Mouse (Mus musculus): ENCODE results near the gene Hist1h2ac.

The Hist1h2ac gene

GRCm38 (mm10) chr13:23699767-23700166, 16.0 kb upstream of the Hist1h2ac start:
- DNase-seq = peak in 1 of 2 experiments; percentile 1

DNA sequence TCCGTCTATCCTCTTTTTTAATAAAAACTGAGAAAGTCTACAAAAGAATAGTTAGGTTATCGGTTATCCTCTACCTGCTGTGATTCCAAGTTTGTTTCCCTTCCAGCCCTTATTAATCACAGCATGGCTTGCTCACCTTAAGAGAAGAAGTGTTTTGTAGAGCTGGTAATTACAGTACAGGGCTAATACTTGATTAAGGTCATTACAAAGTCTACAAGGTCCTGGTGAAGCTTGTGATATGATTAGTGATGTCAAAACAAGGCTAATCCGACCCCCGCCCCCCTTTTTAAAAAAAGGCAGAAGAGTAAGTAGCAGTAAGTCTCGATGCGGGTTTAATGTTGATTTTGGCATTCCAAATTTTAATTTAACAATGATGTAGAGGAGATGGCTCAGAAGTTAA, 15.2 kb upstream of the Hist1h2ac start:
- no peak for DNase-seq

- peak; percentile 99 to 100 for DNase-seq
These were observed 14.5 kb upstream of the Hist1h2ac start, which contains the start of gene Hist1h4c for GRCm38 (mm10) chr13:23698300-23698693. TSS of gene Hist1h4c (minus strand) at chr13:23698454.

GRCm38 (mm10) chr13:23697491-23698299, 13.9 kb upstream of the Hist1h2ac start:
- peak; percentile 78 to 81 for DNase-seq

GRCm38 (mm10) chr13:23696061-23696474, 12.3 kb upstream of the Hist1h2ac start:
- DNase-seq = no peak

GRCm38 (mm10) chr13:23695514-23695913, 11.8 kb upstream of the Hist1h2ac start, which contains the start of gene Hist1h1t:
TSS of gene Hist1h1t (plus strand) at chr13:23695814.
- no peak for DNase-seq

DNA sequence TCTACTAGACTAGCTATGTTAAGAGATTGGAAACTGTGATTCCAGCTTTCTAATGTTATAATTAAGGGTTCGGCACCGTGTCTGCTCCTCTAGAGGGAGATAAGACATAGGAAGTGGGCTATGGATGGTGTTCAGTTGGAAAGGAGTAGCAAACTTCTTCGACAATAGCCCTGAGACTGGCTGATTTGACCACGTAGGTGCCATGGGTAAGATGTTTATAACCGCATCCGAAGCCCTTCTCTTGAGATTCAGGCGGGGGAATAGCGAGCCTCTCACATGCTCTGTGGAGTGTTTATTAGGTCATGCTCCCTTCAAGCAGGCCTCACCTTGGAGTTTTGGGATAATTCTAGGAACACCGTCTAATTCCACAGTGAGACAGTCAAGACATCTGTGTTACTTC, 11.2 kb upstream of the Hist1h2ac start:
- DNase-seq = no peak

GRCm38 (mm10) chr13:23693856-23694440, 10.2 kb upstream of the Hist1h2ac start:
- no peak for DNase-seq

DNA sequence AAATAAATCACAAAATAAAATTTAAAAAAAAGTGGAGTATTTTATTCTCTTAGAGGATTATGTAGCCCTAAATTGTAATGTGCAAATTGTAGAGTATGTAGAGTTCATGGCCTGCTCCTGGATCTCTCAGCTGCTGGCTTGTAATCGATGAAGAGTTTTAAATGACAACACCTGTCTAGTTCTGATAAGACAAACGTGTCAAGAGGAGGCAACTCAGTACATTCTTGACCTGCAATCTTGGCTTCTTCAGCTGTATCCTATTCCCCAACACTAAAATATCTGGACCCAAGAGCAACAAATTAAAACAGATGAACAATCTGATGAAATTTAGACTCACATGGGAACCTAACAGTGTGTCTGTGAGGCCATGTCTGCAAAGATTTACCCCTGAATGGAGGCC, 5.7 kb upstream of the Hist1h2ac start:
- no peak for DNase-seq

DNA sequence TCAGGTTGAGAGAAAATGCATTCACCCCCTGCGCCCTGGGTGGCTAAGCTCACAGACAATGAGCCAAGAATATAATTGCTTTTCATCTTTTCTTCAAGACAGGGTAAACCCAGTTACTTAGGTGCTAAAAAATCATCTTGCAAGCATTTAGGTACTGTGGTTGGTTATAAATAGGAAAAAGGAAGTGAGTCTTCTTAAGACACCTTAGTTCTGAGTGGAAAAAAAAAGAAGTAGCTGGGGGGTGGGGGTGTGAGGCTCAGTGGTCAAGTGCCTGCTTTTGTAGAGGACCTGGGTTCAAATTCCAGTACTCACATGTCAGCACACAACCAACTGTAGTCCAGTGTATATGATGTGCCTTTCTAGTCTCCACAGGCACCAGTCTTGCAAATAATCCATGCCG, 5.2 kb upstream of the Hist1h2ac start:
- DNase-seq = peak in 1 of 2 experiments; percentile 14

- no peak for DNase-seq
These were observed 4.2 kb upstream of the Hist1h2ac start for GRCm38 (mm10) chr13:23687907-23688306.

- no peak for DNase-seq
These were observed 3.4 kb upstream of the Hist1h2ac start for GRCm38 (mm10) chr13:23687181-23687580.

GRCm38 (mm10) chr13:23685966-23686365, 2.2 kb upstream of the Hist1h2ac start:
- no peak for DNase-seq

- peak; percentile 48 to 53 for DNase-seq
These were observed 1.5 kb upstream of the Hist1h2ac start for GRCm38 (mm10) chr13:23685121-23685861.

GRCm38 (mm10) chr13:23684295-23684945, 672 bp upstream of the Hist1h2ac start:
- DNase-seq = peak; percentile 73 to 75

GRCm38 (mm10) chr13:23682947-23683754, 597 bp downstream of the Hist1h2ac start:
- DNase-seq = peak in 1 of 2 experiments; percentile 47

DNA sequence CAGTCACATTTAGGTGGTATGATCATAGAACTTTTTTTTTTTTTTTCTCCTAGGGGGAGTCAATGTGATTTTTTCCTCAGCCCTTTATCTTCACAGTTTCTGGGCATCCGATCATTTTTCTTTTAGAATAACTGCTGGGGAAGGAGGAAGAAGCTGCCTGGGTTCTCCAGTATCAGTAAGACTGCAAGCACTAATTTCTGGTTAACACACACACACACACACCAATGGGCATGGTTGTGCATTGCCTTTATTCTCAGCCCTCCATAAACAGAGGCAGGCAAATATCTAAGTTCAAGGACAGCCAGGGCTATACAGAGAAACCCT, 1.2 kb downstream of the Hist1h2ac start:
- no peak for DNase-seq

DNA sequence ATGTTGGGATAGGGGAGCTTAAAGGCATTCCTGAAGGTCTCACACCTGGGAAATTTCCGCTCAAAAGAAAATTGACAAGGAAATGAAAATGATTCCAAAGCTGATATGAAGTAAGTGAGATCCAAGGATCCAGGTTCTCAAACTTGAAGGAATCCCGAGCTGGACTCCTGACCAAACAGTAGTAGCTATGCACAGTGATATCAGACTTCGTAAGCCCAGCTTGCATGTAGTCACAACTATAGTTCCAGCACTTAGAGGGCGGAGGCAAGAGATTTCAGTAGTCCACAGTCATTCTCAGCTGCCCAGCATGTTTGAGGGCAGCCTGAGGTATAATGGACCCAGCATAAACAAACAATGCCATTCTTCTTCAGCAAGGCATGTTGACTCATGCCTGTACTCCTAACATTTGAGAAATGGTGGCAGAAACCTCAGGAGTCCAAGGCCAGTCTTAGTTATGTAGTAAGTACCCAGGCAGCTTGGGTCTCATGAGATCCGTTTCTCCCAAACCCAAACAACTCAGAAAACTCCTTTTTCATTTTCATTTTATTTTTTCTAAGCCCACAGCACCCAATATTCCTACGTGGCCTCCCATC, 1.7 kb downstream of the Hist1h2ac start:
- no peak for DNase-seq

DNA sequence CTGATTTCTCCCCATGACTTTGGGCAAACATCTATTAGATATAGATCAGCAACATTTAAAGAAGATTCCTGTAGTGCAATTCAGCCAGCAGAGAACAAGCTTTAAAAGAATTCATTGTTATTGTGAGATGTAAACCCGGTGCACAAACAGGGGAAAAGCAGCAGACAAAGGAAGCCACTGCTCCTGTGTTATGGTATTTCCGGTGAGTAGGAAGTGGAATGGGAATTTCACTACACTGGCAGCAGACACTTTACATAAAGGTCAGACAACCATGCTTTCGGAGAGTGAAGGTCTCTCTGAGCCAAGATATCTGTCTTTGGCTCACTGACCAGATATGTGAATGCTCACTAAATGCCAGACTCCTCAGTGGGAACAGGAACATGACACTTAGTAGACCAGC, 21.2 kb downstream of the Hist1h2ac start:
- no peak for DNase-seq

DNA sequence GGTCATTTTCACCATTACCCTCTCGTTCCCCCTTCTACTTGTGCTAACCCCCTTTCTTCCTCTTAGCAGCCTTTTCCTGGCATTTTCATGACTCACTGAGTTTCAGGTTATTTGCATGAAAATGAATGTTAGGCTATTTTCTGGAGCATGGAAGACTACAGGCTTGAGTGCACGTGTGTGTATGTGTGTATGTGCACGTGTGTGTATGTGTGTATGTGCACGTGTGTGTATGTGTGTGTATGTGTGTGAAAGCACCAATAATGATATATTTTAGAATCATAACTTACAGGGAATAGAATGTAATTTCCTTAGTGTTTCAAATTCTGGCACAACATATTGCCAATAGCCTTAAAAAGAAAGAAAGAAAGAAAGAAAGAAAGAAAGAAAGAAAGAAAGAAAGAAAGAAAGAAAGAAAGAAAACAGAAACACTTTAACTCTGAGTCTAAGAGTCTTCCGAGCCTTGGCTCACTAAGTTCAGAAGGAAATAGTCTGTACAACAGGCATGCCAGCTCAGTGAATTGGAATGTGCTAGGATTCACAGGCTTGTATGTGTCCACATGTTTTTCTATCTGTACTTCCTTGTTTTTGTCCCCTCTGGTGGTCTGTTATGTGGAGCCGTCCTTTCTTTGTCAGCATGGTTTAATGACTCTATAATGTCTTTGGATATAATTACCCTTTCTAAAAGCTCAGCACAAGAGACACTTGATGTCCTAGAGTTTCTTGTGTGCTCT, 23.9 kb downstream of the Hist1h2ac start:
- no peak for DNase-seq
